ENCODE assay signal across 15 mouse cellular contexts in the genomic region with DNA sequence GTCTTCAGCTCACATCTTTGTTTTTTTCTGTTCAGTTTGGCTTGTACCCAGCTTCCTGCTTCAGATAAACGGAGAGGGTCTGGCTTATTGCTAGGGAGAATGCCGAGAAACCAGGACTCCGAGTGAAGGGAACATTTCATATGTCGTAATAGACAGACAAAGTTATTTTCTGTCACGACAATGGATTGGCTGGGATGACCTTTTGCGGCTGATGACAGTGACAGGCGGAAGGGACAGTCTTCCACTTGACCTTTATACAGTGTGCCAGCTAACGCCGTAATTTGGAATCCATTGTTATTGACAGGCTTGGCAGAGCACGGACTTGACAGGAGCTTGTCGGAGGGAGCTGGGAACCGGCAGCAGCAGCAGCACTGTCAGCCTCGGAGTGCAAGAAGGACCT. TPM values are rescaled to one million over a fixed set of nuclear protein-coding genes. Genes with fewer than 3 reads are reported as not detected.
A peak's percentile ranks its signal among the peaks of the same experiment; 100 is the strongest.
DNase-seq lines count a peak whose midpoint lies in the region; ATAC-seq and TF ChIP-seq lines count a peak whose summit lies in the region.
"Had no signal": no experiment of that assay in that cellular context is flagged by ENCODE, and none has a peak within 500 bp of the region (broad histone marks: within the 10 kb centered on the region; RNA-seq: fewer than 3 reads in every experiment).

No protein-coding gene starts in this region.

- DNase-seq in adrenal gland, adult (ENCODE audit: inconsistent age in 2 of 2, low spot score in 1 of 2), result peak; percentile 58 to 83
- DNase-seq in adrenal gland, postnatal 4 days (ENCODE audit: low spot score in 2 of 2), result no peak
- peak; percentile 50 for DNase-seq in adrenal gland, postnatal 10 days
- peak; percentile 66 for DNase-seq in lung, postnatal 10 days
- no peak for DNase-seq in limb, embryonic 10.5 days (ENCODE audit: low spot score)
- no peak for DNase-seq in hindbrain, postnatal 0 days (ENCODE audit: low spot score)
- DNase-seq: cerebellum, postnatal 36 days; kidney, postnatal 14 days; layer of hippocampus, postnatal 36 days; thymus, postnatal 14 days had no signal

- H3K27ac ChIP-seq in heart, embryonic 13.5 days (replicated peaks), result peak overlapping the region; percentile 52
- no peak overlapping the region for H3K27ac ChIP-seq in limb, embryonic 10.5 days
- no peak overlapping the region for H3K27ac ChIP-seq in hindbrain, postnatal 0 days
- H3K27ac ChIP-seq in hindbrain, embryonic 16.5 days (ENCODE audit: low read depth, low read length), result no peak overlapping the region
- H3K27ac ChIP-seq: limb, embryonic 15.5 days; midbrain, embryonic 15.5 days had no signal

- H3K9ac ChIP-seq in heart, embryonic 13.5 days, result 0 out of 2 replicates have a peak overlapping the region, but pooled peaks have one; percentile 34
- no peak overlapping the region for H3K9ac ChIP-seq in hindbrain, postnatal 0 days (replicated peaks; ENCODE audit: low read length)
- H3K9ac ChIP-seq in hindbrain, embryonic 16.5 days (ENCODE audit: low read depth, low read length), result no peak overlapping the region
- H3K9ac ChIP-seq: limb, embryonic 15.5 days; midbrain, embryonic 15.5 days had no signal

- H3K36me3 ChIP-seq in heart, embryonic 13.5 days, result no peaks in the 10 kb centered on the region
- no peaks in the 10 kb centered on the region for H3K36me3 ChIP-seq in limb, embryonic 10.5 days
- no peaks in the 10 kb centered on the region for H3K36me3 ChIP-seq in hindbrain, postnatal 0 days (ENCODE audit: insufficient read depth, low read length)
- H3K36me3 ChIP-seq in hindbrain, embryonic 16.5 days (ENCODE audit: control insufficient read depth, insufficient read depth, low read length), result no peaks in the 10 kb centered on the region
- H3K36me3 ChIP-seq: limb, embryonic 15.5 days; midbrain, embryonic 15.5 days had no signal

- 30% methylated on average over 13 of the region's 13 CpGs for WGBS in heart, embryonic 13.5 days
- 85% methylated on average over 13 of the region's 13 CpGs for WGBS in limb, embryonic 10.5 days
- WGBS in hindbrain, postnatal 0 days, result 48% methylated on average over 13 of the region's 13 CpGs
- 61% methylated on average over 13 of the region's 13 CpGs for whole genome bisulfite sequencing in hindbrain, embryonic 16.5 days

- H3K27me3 ChIP-seq in heart, embryonic 13.5 days (replicated peaks), result no peaks in the 10 kb centered on the region
- H3K27me3 ChIP-seq in limb, embryonic 10.5 days (ENCODE audit: low read depth, poor library complexity, severe bottlenecking), result 0 out of 2 replicates have a peak, but pooled peaks cover 5% of the 10 kb centered on the region
- H3K27me3 ChIP-seq in hindbrain, postnatal 0 days (ENCODE audit: insufficient read depth, low read length), result no peaks in the 10 kb centered on the region
- no peaks in the 10 kb centered on the region for H3K27me3 ChIP-seq in hindbrain, embryonic 16.5 days (replicated peaks; ENCODE audit: control insufficient read depth, insufficient read depth, low read length)
- H3K27me3 ChIP-seq: limb, embryonic 15.5 days; midbrain, embryonic 15.5 days had no signal

- no peak for ATAC-seq in heart, embryonic 13.5 days (ENCODE audit: extremely low read depth, insufficient number of reproducible peaks, low FRiP score, low TSS enrichment)
- no peak for ATAC-seq in hindbrain, postnatal 0 days
- ATAC-seq in hindbrain, embryonic 16.5 days, result no peak
- ATAC-seq: midbrain, embryonic 15.5 days; Patski had no signal

- H3K4me1 ChIP-seq in heart, embryonic 13.5 days, result peaks cover 36% of the 10 kb centered on the region
- H3K4me1 ChIP-seq in limb, embryonic 10.5 days, result peaks cover 23% of the 10 kb centered on the region
- no peaks in the 10 kb centered on the region for H3K4me1 ChIP-seq in hindbrain, postnatal 0 days (ENCODE audit: insufficient read depth, low read length)
- no peaks in the 10 kb centered on the region for H3K4me1 ChIP-seq in hindbrain, embryonic 16.5 days (ENCODE audit: control insufficient read depth, insufficient read depth, low read depth, low read length)
- H3K4me1 ChIP-seq: midbrain, embryonic 15.5 days had no signal

- no peak for TF ChIP-seq CTCF in hindbrain, postnatal 0 days (IDR thresholded peaks at IDR 0.05; ENCODE audit: low read depth)

- peak overlapping the region; percentile 56 for H3K4me2 ChIP-seq in heart, embryonic 13.5 days
- H3K4me2 ChIP-seq in hindbrain, postnatal 0 days (ENCODE audit: low read depth, low read length), result no peak overlapping the region
- no peak overlapping the region for H3K4me2 ChIP-seq in hindbrain, embryonic 16.5 days (ENCODE audit: low read length)
- H3K4me2 ChIP-seq: limb, embryonic 15.5 days; midbrain, embryonic 15.5 days had no signal

- H3K4me3 ChIP-seq in heart, embryonic 13.5 days, result 0 out of 2 replicates have a peak overlapping the region, but pooled peaks have one; percentile 4
- no peak overlapping the region for H3K4me3 ChIP-seq in limb, embryonic 10.5 days
- no peak overlapping the region for H3K4me3 ChIP-seq in hindbrain, postnatal 0 days (ENCODE audit: low read length)
- no peak overlapping the region for H3K4me3 ChIP-seq in hindbrain, embryonic 16.5 days (ENCODE audit: low read length)
- H3K4me3 ChIP-seq: limb, embryonic 15.5 days; midbrain, embryonic 15.5 days had no signal

- H3K9me3 ChIP-seq in heart, embryonic 13.5 days, result no peaks in the 10 kb centered on the region
- no peaks in the 10 kb centered on the region for H3K9me3 ChIP-seq in limb, embryonic 10.5 days (replicated peaks)
- no peaks in the 10 kb centered on the region for H3K9me3 ChIP-seq in hindbrain, postnatal 0 days (ENCODE audit: low read length)
- H3K9me3 ChIP-seq in hindbrain, embryonic 16.5 days (ENCODE audit: control insufficient read depth, low read length), result no peaks in the 10 kb centered on the region
- H3K9me3 ChIP-seq: limb, embryonic 15.5 days; midbrain, embryonic 15.5 days had no signal

RNA-seq across cellular contexts. Expression of a gene that starts 48.3 kb away (rescaled TPM):
- 1 to 10 TPM; 4.1 to 4.8 TPM for total RNA-seq in adrenal gland, postnatal 4 days (2021)
- 1 to 10 TPM; 3.6 TPM for total RNA-seq in adrenal gland, postnatal 10 days (2021)
- 2.2 and 2.4 TPM in 2 replicates for polyA plus RNA-seq in heart, embryonic 13.5 days (2015; fragmentation: Nextera tagmentation; extraction: Ambion mirVana)
- polyA plus RNA-seq in limb, embryonic 10.5 days (2016; fragmentation: Nextera tagmentation; extraction: Ambion mirVana), result 1.3 and 1.5 TPM in 2 replicates
- 7.1 and 10.7 TPM in 2 replicates for total RNA-seq in hindbrain, postnatal 0 days (2014; rRNA removed)
- 2.2 and 2.5 TPM in 2 replicates for polyA plus RNA-seq in hindbrain, postnatal 0 days (2015; fragmentation: Nextera tagmentation; extraction: Ambion mirVana)
- 2.0 and 2.6 TPM in 2 replicates for polyA plus RNA-seq in hindbrain, embryonic 16.5 days (2015; fragmentation: Nextera tagmentation; extraction: Ambion mirVana)

Comparison
In these comparisons a context has a peak if more than half of its experiments do, and no peak if none do; other contexts are left out.
1. DNase-seq: peak in adrenal gland, adult (2 of 2), adrenal gland, postnatal 10 days (single experiment) and lung, postnatal 10 days (single experiment); none in adrenal gland, postnatal 4 days (0 of 2), limb, embryonic 10.5 days (single experiment) and hindbrain, postnatal 0 days (single experiment).